Mouse (Mus musculus): ENCODE results near the gene Rps6ka5. TPM values are rescaled to one million over a fixed set of nuclear protein-coding genes. Genes with fewer than 3 reads are reported as not detected.

The Rps6ka5 gene
- total RNA-seq, 2 experiments from 2014 or later, result 25.4 to 26.2 TPM

DNA sequence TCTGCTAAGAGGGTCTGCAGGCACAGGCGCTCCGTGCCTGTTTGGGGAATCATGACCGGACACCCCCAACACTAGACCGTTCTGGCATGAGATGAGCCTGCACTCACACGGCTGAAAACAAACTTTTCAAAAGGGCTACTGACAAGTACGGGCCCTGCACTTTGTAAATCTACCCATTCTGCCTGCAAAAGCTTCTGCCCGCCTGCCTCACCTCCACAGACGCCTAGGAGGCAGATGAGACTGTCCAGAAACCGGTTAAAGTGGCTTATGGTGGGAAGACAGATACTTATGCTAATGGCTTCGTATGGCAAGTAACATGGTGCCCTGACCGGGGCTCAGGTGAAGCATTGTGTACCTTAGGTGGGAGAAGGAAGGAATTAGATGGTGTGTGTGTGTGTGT, 189.7 kb downstream of the Rps6ka5 start:
- no peak for ATAC-seq (replicated peaks; ENCODE audit: poor library complexity)

DNA sequence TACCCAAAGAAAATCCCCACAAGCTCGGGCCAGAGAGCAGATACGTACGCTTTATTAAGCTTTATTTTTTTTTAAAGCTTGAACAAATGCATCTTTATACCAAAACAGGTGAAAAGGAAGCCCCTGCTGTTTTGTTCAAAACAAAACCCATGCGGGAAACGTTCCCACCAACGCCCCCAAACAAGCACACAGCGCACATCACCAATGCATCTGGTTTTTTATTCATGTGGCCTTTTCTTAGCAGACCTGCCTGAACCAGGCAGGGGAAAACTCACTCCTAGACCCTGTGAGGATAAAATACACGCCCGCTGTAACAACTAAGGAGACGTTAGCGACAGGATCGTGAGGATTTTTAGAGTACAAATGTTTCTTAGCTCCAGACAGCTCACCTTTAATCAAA, 191.8 kb downstream of the Rps6ka5 start:
- ATAC-seq (replicated peaks; ENCODE audit: poor library complexity), result no peak

DNA sequence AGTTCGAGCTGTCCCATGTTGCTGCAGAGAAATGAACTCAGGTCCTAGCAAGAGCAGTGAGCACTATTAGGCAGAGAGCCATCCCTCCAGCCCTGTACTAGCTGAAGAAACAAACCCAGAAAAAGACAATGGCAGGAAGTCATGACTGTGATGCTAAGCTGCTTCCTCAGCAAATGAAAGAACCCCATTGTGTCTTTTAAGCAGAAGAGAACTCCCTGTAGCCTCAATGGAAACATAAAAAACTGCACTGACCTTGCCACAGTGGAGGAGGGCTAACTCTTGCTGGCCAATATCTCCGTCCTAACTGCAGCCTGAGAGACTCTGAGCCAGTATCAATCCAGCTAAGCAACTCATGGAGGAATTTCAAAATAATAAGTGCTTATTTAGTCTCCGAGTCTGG, 192.8 kb downstream of the Rps6ka5 start:
- ATAC-seq (replicated peaks; ENCODE audit: poor library complexity), result no peak

DNA sequence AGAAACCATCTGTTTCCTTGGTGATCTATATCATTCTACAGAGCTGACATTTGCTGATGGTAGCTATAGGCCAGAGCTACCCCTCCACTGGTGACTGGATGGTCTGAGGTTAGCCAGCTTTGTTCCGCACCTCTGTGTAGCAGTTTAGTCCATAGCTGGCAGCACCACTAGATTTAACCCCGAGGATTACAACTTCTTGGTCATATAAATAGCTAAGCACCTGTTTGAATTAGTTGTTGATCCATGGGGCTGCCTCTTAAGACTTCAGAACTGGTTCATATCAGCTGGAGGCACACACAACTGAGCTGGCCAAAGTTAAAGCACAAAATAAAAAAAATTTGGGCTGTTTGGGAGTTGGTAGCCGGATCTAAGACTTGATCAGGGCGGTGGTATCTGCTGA, 193.6 kb downstream of the Rps6ka5 start:
- no peak for ATAC-seq (replicated peaks; ENCODE audit: poor library complexity)

DNA sequence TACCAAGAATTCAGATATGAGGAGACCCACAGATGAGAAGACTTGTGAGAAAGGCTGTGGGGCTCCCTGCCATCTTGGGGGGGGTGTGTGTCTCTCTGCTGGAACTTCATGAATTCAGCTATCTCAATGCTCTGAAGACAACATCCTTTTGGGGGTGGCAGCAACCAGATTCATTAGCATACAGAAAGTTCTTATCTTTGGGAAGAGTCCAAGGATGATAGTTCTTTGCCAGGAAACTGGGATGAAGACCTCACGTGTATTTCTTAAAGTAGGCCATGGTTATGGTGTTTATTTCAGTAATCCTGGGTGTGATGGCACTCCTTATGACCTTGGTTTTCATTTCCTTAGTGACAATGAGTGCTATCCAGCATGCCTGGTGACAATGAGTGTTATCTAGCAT, 195.0 kb downstream of the Rps6ka5 start:
- ATAC-seq (replicated peaks; ENCODE audit: poor library complexity), result no peak

DNA sequence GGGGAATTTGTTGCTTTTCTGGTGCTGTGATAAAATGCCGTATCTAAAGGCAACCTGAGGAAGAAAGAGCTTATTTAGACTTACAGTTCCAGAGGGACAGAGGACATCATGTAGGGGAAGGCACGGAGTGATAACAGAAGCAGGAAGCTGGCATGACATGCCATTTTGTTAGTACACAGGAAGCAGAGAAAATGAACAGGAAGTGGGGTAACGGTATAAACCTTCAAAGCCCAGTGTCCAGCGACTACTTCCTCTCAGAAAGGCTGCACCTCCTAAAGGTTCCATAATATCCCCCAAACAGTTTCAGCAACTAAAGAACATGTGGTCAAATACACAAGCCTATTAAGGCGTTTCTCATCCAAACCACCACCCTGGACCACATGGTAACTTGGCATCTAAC, 195.9 kb downstream of the Rps6ka5 start:
- ATAC-seq (replicated peaks; ENCODE audit: poor library complexity), result peak; percentile 65

DNA sequence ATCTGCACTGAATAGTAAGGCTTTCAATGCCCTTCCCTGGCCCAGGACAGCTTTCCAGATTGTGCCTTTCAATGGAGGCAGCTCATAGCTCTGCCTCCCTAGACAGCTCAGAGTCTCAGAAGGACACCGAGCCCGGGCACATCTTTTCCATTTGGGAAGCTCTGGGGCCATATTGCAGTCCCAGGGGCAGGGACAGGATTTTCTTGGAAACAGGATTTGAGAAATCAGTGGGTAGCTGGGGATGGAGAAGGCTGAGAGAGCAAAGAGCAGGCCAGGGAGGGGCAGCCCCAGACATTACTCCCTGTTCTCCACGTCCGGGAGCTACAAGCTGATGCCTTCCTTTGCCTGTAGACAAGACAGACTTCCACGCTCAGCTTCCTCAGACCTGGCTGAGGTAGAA, 197.1 kb downstream of the Rps6ka5 start:
- no peak for ATAC-seq (replicated peaks; ENCODE audit: poor library complexity)

DNA sequence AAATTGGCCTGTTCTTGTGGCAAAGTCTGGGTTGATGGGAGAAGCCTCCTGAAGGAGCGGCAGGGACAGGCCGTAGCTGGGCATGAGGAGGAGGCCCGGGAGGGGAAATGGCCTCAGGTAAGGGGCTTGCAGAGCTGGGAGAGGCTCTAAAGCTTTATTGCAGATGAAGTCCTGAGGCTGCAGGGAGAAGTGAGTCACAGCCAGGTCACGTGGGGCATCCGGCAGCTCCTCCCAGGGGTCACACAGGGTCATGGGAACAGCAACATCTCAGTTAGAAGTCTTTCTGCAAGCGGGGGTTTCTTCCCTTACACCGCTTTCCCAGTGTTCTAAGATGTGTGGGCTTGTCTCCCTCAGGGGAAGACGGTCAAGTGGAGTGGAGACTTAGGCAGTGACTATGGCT, 197.6 kb downstream of the Rps6ka5 start:
- ATAC-seq (replicated peaks; ENCODE audit: poor library complexity), result no peak

DNA sequence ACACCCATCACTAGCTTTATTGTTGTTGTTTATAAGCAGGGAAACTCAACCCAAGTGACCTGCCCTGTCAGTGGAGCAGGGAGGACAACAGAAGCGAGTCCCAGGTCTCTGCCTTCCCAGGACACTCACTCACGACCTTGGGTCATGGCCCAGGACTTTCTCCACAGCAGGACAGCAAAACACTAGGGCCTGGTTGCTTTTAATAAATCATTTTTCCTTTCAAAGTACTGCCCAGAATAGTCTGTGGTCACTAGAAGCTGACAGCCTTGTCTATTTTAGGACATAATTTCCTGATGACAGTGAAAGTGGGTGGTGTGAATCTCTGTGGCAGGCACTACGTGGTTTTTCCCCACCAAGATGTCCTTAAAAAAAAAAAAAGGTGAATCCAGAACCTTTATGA, 198.5 kb downstream of the Rps6ka5 start:
- ATAC-seq (replicated peaks; ENCODE audit: poor library complexity), result no peak

DNA sequence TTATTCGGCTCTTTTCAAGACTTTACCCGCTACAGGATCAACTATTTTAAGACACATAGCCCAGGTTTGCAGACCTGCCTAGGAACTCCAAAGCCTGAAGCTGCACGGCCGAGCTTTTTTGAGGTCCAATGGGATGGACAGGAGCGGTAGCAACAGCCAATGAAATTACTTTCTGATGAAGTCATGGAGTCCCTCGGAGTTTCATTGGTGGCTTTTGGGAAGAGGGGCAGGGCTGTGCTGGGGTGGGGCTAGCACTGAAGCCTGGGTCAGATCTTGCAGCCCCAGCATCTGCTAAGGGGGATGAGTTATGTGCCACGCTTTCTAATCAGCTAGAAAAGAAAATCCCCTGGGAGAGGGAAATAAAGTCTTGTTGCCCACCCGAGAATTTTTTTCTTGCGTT, 199.0 kb downstream of the Rps6ka5 start:
- peak; percentile 90 for ATAC-seq (replicated peaks; ENCODE audit: poor library complexity)

DNA sequence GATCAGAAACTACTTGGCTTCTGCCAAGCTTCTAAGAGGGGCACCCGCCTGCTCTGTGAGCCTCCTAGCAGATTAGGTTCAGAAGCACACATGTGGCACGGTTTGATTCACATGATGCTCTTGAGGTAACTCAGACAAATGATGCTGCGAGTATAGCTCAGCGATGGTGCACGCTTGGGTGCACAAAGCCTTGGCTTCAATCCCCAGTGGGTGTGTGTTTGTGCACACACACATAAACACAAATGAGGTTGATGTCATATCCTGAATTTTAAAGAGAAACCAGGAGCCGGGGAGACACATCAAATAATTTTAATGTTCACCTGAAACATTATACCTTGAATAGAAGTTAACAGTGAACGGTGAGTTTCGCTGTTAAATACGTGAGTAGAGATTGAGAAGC, 199.5 kb downstream of the Rps6ka5 start:
- ATAC-seq (replicated peaks; ENCODE audit: poor library complexity), result no peak

DNA sequence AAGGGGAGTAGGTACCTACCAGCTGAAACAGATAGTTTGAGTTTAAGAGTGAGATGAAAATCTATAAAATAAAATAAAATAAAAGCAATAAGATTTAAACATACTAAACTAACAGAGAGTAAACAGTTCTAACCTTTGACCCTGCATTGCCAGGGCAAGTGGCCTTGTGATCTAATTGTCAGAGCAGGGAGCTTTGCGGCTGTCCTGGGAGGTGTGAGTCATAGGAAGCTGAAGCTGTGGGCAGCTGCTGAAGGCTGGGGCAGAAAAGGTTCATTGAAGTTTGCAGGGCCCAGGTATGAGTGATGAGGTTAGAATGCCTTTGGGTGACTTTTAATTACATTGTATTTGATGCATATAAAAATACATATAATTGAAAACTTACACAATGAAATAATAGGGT, 200.8 kb downstream of the Rps6ka5 start:
- no peak for ATAC-seq (replicated peaks; ENCODE audit: poor library complexity)

DNA sequence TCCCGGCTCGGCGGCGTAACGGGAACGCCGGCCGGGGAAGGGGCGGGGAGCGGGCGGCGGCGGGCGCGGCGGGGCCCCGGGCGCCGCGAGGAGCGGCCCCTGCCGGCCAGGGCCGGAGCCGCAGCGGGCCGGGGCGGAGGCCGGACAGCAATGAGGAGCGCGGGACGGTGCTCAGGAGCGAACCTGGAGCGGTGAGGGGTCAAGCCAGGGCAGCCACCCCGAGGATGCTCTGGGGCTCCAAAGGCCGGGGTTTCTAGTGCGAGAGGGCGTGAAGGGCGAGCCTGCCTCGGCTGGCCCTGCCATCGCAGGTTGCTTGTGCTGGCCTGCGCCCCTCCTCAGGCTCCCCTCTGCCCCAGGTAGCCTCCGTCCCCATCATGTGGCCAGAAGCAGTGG, 206.0 kb downstream of the Rps6ka5 start, which contains the start of gene Ttc7b:
Ttc7b (minus strand) TSS at position 33 of the 393 bp plus-strand sequence.
- peak; percentile 71 for ATAC-seq (replicated peaks; ENCODE audit: poor library complexity)

DNA sequence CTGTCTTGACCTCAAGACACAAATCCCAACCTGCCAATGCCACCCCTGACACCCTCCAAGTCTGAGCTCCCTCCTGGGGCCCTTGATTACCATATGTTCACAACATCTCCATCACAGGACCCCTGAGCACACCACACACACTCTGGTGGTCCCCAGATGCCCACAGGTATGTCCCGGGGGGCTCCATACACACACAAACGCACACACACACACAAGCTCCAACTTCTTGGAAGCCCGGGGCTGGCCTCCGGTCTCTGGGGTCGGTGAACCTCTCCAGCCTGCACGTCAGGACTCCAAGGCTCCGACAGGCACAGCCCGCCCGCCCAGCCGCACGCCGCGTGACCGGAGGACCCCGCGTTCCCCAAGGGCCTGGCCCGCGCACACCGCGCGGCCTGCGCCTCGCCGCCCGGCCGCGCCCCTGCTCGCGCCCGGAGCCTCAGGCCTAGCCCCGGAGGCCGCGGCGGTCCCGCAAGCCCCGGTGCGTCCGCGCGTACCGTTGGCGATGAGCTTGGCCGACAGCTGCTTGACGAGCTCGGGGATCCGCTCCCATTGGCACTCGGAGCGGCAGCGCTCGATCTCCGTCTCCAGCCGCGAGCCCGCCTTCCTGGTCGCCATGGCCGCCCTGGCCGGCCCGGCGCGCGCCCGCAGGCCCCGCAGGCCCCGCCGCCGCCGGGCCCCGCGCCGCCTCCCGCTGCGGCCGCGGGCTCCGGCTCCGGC, 206.5 kb downstream of the Rps6ka5 start:
- ATAC-seq (replicated peaks; ENCODE audit: poor library complexity), result peak; percentile 44

DNA sequence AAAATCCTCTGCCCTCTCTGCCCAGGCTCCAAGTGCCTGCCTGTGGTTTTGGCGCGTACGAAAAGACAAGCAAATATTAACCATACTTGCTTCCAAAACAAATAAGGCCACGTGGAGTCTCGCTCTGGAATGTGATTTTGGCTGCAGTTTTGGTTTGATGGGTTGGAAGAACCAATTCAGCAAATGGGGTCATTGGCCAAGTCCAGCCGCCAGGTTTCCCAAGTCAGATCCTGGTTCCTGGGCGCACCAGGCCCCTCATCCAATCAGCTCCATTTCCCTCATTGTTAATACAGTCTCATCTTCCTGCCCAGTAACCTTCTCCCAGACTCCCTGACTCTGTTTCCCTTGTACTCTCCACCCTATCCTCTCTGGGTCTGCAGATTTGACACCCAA, 207.1 kb downstream of the Rps6ka5 start:
- no peak for ATAC-seq (replicated peaks; ENCODE audit: poor library complexity)

DNA sequence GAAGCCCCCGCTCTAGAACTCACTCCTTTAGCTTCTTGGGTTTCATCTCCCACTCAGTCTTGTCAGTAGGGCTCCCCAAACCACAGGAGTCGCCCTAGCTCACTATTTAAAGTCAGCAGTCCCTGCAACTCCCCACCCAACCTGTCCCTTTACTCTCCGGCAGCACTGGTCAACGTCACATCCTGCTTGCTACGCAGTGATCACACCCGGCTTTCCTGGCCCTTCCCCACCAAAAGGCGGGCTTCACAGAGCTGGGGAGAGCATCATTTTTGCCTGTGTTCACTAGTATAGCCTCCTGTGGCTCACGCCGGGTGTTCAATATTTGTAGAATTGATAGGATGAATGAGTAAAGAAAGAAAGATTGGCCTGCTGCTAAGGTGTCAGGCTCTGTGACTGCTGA, 209.4 kb downstream of the Rps6ka5 start:
- ATAC-seq (replicated peaks; ENCODE audit: poor library complexity), result no peak

DNA sequence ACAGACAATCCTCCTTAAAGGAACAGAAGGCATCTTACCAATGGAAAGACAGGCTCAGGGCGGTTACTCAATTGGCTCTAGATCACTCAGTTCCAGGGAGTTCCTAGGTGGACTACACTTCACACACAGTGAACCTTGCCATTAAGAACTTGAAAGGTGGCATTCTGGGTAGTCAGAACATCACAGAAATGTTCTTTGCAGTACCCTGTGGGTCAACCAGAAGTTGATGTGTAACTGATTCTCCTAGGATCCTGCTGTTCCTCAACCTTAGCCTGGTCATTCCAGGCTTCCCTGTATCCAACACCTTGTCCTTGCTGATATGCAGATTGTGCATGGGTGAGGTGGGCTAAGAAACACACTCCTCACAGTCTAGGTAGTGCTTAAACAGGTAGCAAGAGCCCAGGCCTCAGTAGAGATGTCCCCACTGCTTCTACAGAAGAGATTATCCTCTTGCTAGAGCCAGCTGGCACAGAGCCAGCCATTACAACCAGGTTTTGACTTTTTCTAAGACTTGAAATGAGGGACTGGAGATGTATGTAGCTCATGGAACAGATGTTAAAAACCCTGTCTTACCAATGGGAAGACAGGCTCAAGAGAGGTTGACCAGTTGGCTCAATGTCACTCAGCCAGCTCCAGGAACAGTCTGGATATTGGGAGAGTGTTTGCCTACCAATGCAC, 210.5 kb downstream of the Rps6ka5 start:
- no peak for ATAC-seq (replicated peaks; ENCODE audit: poor library complexity)

DNA sequence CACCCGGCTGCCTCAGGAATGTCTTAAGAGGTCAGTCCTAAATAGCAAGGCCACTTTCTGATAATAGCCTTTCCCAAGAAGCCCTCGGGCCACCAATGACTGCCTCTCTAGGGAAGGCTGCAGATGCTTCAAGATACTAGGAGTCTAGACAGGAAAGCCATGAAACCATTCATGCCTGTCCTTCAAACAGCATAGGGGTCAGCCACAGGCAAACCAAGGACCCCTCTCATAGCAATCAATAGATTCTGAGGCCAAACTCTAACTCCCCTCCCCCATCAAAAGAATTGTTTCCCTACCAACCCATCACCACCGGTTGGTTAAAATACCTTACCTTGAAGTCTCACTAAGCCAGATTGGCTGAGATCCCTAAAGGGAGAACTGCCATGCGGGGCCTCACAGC, 211.3 kb downstream of the Rps6ka5 start:
- no peak for ATAC-seq (replicated peaks; ENCODE audit: poor library complexity)

DNA sequence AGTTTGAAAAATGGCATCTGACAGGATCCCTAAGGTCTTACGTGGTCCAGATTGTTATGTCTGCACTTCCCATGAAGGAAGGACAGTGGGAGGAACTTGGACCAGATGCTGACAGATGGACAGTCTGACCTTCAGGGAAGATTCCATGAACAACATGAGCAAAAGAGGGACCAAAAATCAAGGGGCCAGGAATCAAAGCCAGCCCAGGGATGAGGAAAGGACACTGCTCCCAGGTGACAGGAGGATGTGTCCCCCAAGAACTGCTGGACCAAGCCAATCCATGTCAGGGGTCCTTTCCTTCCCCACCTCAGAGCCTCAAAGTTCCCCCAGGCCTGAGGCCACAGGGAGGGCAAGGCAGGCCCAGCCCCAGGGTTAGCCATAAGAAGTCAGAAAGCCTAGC, 212.2 kb downstream of the Rps6ka5 start:
- ATAC-seq (replicated peaks; ENCODE audit: poor library complexity), result no peak

DNA sequence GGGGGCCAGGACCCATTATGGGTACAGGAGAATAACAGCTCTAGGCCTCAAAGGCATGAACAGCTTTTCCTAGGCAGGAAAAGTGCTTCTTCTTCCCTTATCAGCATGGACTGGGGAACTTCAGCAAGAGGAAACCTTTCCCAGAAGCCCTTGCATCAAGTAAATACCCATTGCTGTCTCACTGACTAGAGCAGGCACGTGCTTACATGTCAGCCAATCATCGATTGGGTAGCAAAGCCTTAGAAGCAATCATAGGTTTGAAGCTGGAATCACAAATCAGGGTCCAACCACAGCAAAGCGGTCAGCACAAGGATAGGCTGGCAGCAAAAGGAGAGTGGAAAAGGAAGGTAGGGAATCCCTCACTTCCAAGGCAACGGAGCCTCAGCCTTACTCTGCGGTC, 213.7 kb downstream of the Rps6ka5 start:
- ATAC-seq (replicated peaks; ENCODE audit: poor library complexity), result no peak

DNA sequence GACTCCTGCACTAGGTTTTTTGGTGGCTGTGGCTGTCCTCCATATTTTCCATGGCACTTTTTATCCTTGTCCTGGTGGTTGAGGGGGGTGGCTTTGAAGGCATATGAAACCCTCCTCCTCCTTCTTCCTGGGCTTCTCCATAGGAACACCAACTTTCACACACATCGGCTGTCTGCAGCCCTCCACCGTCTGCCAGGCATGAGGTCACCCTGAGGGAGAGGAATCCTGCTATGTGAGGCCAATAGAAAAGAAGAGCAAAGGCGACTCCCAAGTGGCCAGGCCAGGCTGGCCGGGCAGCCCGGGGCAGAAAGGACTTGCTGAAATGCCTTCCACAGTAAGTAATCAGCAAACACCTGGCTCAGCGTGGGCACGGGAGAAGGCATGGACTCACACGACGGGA, 214.1 kb downstream of the Rps6ka5 start:
- ATAC-seq (replicated peaks; ENCODE audit: poor library complexity), result no peak

DNA sequence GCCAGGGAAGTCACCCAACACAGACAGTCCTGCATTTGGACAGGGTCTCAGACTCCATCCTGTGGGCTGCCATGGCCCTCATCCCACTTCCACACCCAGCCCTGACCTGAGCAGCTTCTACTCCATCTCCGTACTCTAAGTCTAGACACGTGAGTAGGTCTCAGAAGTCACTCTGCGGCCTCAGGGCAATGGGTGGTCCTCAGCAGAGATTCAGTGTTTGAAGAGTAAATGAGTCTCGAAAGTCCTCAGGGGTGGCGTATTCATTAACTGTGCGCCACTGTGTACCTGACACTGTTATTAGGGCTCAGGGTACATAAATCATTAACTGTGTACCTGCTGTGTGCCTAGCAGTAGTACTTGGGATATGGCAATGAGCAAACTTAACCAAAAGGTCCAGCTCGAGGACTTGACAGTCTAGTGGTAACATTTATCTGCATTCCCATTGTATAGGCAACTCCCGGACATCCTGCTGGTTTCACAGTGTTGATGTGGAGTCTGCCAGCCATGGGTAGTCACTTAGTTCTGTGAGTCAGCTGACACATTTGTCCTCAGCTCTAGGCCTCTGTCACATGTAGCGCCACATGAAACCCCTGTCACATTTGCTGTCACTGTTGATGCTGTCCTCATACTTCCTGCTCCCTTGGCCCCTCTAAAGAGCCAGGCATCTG, 217.0 kb downstream of the Rps6ka5 start:
- ATAC-seq (replicated peaks; ENCODE audit: poor library complexity), result no peak
